Mouse (Mus musculus): ENCODE results near the gene Kcnab1.

DNA sequence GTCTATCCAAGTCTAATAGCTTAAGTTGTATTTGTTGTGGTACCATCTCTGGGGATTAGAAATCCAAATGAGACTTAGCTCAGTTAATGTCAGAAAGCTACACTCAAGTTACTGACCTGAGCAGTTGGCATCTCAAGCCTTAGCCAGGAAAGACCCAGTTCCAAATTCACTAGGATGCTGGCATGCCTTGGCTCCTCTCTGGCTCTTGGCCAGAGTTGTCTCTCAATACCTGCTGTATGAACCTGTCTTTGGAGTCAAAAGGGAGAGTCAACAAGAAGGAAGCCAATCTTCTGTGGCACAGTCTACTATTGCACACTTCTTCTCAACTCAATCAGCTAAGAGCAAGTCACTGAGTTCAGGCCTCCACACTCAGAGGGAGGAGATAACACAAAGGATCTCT is 67.7 kb downstream of the Kcnab1 start:
- TF ChIP-seq CTCF (IDR thresholded peaks at IDR 0.05; ENCODE audit: insufficient read depth, low read length) (no peak), POLR2A (IDR thresholded peaks at IDR 0.05; ENCODE audit: borderline replicate concordance, extremely low read depth, low read depth, low read length) (no peak)

All from lung, adult 2 months (tissue).